Mouse (Mus musculus) embryonic fibroblast, embryonic 13.5 days (primary cell): ENCODE results near the gene Hgd.

ENCODE experiments used
- CTCF ChIP-seq: IDR thresholded peaks from 2 replicates; pipeline ENCODE4 v1.5.1; 2011; ENCODE audit warnings: mild to moderate bottlenecking, control low read depth, low read length, moderate library complexity, borderline replicate concordance; ENCODE audit not compliant: insufficient read depth
- POLR2A ChIP-seq: IDR thresholded peaks from 2 replicates; pipeline ENCODE4 v1.6.1; 2011; ENCODE audit warnings: low read depth, mild to moderate bottlenecking, control low read depth, low read length, moderate library complexity

DNA sequence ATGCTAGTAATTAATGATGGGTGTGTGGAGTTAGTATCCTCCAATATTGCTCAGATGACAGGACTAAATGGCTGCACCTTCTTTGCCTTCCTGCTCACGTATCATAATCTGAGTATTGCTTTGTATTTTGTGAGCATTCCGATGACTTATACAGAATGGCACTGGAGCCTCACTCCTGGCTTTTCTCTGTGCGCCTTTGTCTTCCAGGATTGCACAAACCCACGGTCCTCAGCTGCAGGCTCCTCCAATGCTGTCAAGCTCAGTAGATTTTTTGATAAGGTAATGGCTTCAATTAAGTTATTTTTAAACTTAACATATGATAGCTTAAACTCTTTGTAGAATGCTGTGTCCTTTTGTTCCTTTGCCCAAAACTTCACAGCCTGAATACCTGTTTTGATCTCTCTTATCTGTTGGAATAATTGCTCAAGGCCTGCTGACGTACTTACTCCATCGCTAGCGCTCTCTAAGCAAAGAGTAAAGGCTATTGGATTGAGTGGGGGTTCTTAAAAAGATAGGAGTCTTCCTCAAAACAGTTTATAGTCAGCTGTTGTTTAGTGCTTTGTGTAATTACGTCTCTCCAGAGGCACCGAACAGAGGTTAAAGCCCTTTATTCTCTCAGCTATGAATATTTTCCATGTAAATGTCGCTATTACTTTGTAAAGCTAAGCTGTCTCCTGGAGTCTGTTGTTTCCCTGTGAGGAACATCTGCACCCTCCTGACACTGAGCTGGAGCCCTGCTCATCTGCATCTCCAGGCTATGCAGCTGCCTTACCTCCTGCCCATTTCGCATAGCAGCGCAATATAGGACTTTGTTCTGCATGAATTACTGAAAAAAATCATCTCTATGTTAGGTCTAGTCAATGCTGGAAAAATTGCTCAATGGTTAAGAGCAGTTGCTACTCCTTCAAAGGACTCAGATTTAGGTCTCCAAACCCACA, 12.6 kb upstream of the Hgd start:
- no peak for TF ChIP-seq POLR2A
- TF ChIP-seq CTCF = no peak
